Mouse (Mus musculus) thymus, postnatal 10 days (tissue): Measurements from ENCODE around the gene Ank3.
A peak's percentile ranks its signal among the peaks of the same experiment; 100 is the strongest.

Source experiments
- DNase-seq, 2 experiments: peaks; one replicate each; pipeline ENCODE4 v3.0.0; 2021; ENCODE audit warnings: low spot score in 2 of 2

The Ank3 gene

GRCm38 (mm10) chr10:69777065-69777645 lies 378.6 kb downstream of the Ank3 start:
- no peak for DNase-seq

GRCm38 (mm10) chr10:69777736-69778135 lies 379.2 kb downstream of the Ank3 start:
- DNase-seq: no peak

- DNase-seq: no peak
Measured at GRCm38 (mm10) chr10:69779246-69779645, 380.7 kb downstream of the Ank3 start.

- DNase-seq: peak in 1 of 2 experiments; percentile 26
Measured at GRCm38 (mm10) chr10:69781491-69781890, 382.9 kb downstream of the Ank3 start.

- DNase-seq: no peak
Measured at GRCm38 (mm10) chr10:69785235-69785634, 386.7 kb downstream of the Ank3 start.

- no peak for DNase-seq
Measured at GRCm38 (mm10) chr10:69785692-69786091, 387.1 kb downstream of the Ank3 start.

- DNase-seq: no peak
Measured at GRCm38 (mm10) chr10:69786220-69786993, 387.8 kb downstream of the Ank3 start.

GRCm38 (mm10) chr10:69787379-69787778 lies 388.8 kb downstream of the Ank3 start:
- no peak for DNase-seq

GRCm38 (mm10) chr10:69790606-69791005 lies 392.0 kb downstream of the Ank3 start:
- DNase-seq: no peak

GRCm38 (mm10) chr10:69791951-69792350 lies 393.4 kb downstream of the Ank3 start:
- DNase-seq: no peak

- DNase-seq: no peak
Measured at GRCm38 (mm10) chr10:69792400-69792799, 393.8 kb downstream of the Ank3 start.

GRCm38 (mm10) chr10:69793079-69793478 lies 394.5 kb downstream of the Ank3 start:
- peak; percentile 3 to 23 for DNase-seq

- no peak for DNase-seq
Measured at GRCm38 (mm10) chr10:69795656-69796055, 397.1 kb downstream of the Ank3 start.

GRCm38 (mm10) chr10:69796421-69796886 lies 397.9 kb downstream of the Ank3 start:
- no peak for DNase-seq

GRCm38 (mm10) chr10:69803135-69803756 lies 404.7 kb downstream of the Ank3 start:
- no peak for DNase-seq

- no peak for DNase-seq
Measured at GRCm38 (mm10) chr10:69804613-69805012, 406.0 kb downstream of the Ank3 start.

GRCm38 (mm10) chr10:69810785-69811184 lies 412.2 kb downstream of the Ank3 start:
- DNase-seq: no peak

GRCm38 (mm10) chr10:69813823-69814522 lies 415.4 kb downstream of the Ank3 start:
- no peak for DNase-seq

- DNase-seq: no peak
Measured at GRCm38 (mm10) chr10:69821245-69821644, 422.7 kb downstream of the Ank3 start.

- DNase-seq: no peak
Measured at GRCm38 (mm10) chr10:69828770-69829169, 430.2 kb downstream of the Ank3 start.

- DNase-seq: no peak
Measured at GRCm38 (mm10) chr10:69829236-69829635, 430.7 kb downstream of the Ank3 start.

GRCm38 (mm10) chr10:69831568-69831967 lies 433.0 kb downstream of the Ank3 start:
- no peak for DNase-seq
